Mouse (Mus musculus): ENCODE measurements at regions not wholly inside any gene's neighbourhood (a gene's known extent, or its start where the extent isn't known, plus 50 kb on each side); places are given as distances from the start of the nearest gene placed in this dataset.

DNA sequence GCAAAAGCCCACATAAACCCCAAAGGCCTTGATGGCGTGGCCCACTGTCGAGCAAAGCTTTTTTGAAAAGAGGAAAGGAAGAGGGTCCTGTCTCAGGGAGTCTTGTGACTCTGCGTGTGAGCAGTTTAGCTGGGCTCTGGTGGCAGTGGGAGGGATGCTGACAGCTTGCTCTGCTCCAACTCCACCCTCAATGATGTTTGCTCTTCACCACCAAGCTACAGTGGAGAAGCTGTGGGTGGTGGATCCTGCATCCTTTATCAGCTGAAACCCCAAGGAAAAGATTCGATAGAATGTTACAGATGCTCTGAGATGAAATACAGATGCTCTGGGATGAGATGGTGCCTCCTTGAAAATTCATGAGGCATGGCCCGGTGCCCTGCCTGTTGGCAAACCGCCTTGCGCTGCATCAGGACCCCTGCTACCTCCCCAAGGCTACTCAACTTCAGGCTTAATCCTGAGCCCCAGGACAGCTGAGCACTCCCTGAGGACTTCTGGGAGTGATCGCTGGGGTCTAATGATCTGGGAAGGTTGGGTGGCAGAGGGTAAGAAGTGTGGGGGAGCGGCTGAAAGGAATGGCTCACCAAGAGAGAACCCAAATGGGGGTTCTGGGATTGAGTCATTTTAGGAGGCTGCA is 120.8 kb upstream of the Kit start:
- no peak for DNase-seq
- 77% methylated on average over 9 of the region's 9 CpGs for WGBS
- no peaks in the 10 kb centered on the region for H3K27me3 ChIP-seq (replicated peaks; ENCODE audit: control insufficient read depth, insufficient read depth, low read length)
- no peak overlapping the region for H3K4me3 ChIP-seq (ENCODE audit: insufficient read depth, low read depth, low read length)
- H3K4me1 ChIP-seq (ENCODE audit: control insufficient read depth, insufficient read depth, low read length): no peaks in the 10 kb centered on the region
- TF ChIP-seq POLR2A (IDR thresholded peaks at IDR 0.05; ENCODE audit: low read depth, low read length): no peak
- no peak for TF ChIP-seq CTCF (conservative IDR thresholded peaks at IDR 0.05; ENCODE audit: insufficient read depth, insufficient read length, low read depth, low read length)
- no peaks in the 10 kb centered on the region for H3K36me3 ChIP-seq (ENCODE audit: control insufficient read depth, insufficient read depth, low read length)
- H3K27ac ChIP-seq (ENCODE audit: insufficient read depth, low read depth, low read length): no peak overlapping the region

DNA sequence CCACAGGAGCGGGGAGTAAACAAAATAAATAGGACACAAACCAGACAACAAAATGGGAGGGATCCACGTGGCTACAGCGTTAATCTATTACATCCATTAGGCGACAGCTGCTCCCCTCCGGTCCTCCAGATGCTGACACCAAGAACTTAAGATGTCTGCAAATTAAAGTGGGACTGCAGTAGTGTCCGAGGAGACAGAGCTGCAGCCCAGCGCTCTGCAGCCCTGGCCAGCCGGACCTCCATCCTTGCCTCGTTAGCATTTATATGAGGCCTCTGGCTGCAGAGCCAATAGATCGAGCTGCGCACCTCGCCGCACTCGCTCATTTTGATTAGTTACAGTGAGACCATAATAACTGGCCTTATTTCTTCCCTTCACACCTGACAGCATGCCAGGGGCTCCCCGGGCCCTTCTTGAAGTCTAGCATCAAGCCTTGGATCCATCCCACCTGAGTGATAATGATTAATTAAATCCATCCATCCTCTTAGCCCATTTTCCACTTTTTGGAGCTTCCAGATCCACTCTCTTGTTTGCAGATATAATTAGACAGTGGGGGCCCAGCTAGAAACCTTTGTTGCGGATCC is 119.7 kb upstream of the Kit start:
- H3K36me3 ChIP-seq (ENCODE audit: control insufficient read depth, insufficient read depth, low read length): no peaks in the 10 kb centered on the region
- WGBS: 66% methylated on average over 16 of the region's 16 CpGs
- TF ChIP-seq POLR2A (IDR thresholded peaks at IDR 0.05; ENCODE audit: low read depth, low read length): no peak
- no peak for TF ChIP-seq CTCF (conservative IDR thresholded peaks at IDR 0.05; ENCODE audit: insufficient read depth, insufficient read length, low read depth, low read length)
- DNase-seq: no peak
- H3K27me3 ChIP-seq (replicated peaks; ENCODE audit: control insufficient read depth, insufficient read depth, low read length): no peaks in the 10 kb centered on the region
- H3K4me3 ChIP-seq (ENCODE audit: insufficient read depth, low read depth, low read length): no peak overlapping the region
- H3K27ac ChIP-seq (ENCODE audit: insufficient read depth, low read depth, low read length): no peak overlapping the region
- H3K4me1 ChIP-seq (ENCODE audit: control insufficient read depth, insufficient read depth, low read length): no peaks in the 10 kb centered on the region

DNA sequence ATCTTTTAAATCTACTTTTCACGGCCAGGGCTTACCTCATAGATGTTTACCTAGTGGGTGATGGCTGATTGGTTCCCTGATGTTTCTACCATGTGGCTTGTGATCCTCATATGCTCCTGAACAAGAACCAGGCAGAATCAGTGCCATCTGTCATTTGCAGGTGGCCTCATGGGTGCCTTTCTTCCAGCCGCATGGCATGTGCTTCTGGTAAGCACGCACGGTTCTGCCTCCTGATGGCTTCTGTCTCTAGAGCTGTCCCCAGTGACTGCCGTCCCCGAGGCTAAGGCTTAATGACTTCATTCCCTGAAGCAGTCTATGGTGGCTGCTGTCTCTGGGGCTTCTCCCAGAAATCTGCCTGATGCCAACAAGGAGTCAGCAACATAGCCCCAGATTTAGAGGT is 117.3 kb upstream of the Kit start:
- no peak overlapping the region for H3K4me3 ChIP-seq (ENCODE audit: insufficient read depth, low read depth, low read length)
- H3K4me1 ChIP-seq (ENCODE audit: control insufficient read depth, insufficient read depth, low read length): no peaks in the 10 kb centered on the region
- no peaks in the 10 kb centered on the region for H3K27me3 ChIP-seq (replicated peaks; ENCODE audit: control insufficient read depth, insufficient read depth, low read length)
- H3K27ac ChIP-seq (ENCODE audit: insufficient read depth, low read depth, low read length): no peak overlapping the region
- WGBS: 87% methylated on average over 6 of the region's 6 CpGs
- H3K36me3 ChIP-seq (ENCODE audit: control insufficient read depth, insufficient read depth, low read length): no peaks in the 10 kb centered on the region
- TF ChIP-seq CTCF (conservative IDR thresholded peaks at IDR 0.05; ENCODE audit: insufficient read depth, insufficient read length, low read depth, low read length) (no peak), POLR2A (IDR thresholded peaks at IDR 0.05; ENCODE audit: low read depth, low read length) (no peak)
- no peak for DNase-seq

GRCm38 (mm10) chr5:75458317-75458716 is 116.4 kb upstream of the Kit start:
- 0 out of 2 replicates have a peak, but pooled peaks cover 3% of the 10 kb centered on the region for H3K4me1 ChIP-seq (ENCODE audit: control insufficient read depth, insufficient read depth, low read length)
- 92% methylated on average over 7 of the region's 7 CpGs for WGBS
- H3K27ac ChIP-seq (ENCODE audit: insufficient read depth, low read depth, low read length): no peak overlapping the region
- no peak overlapping the region for H3K4me3 ChIP-seq (ENCODE audit: insufficient read depth, low read depth, low read length)
- no peak for TF ChIP-seq POLR2A (IDR thresholded peaks at IDR 0.05; ENCODE audit: low read depth, low read length)
- no peak for TF ChIP-seq CTCF (conservative IDR thresholded peaks at IDR 0.05; ENCODE audit: insufficient read depth, insufficient read length, low read depth, low read length)
- H3K36me3 ChIP-seq (ENCODE audit: control insufficient read depth, insufficient read depth, low read length): no peaks in the 10 kb centered on the region
- no peak for DNase-seq
- H3K27me3 ChIP-seq (replicated peaks; ENCODE audit: control insufficient read depth, insufficient read depth, low read length): no peaks in the 10 kb centered on the region

DNA sequence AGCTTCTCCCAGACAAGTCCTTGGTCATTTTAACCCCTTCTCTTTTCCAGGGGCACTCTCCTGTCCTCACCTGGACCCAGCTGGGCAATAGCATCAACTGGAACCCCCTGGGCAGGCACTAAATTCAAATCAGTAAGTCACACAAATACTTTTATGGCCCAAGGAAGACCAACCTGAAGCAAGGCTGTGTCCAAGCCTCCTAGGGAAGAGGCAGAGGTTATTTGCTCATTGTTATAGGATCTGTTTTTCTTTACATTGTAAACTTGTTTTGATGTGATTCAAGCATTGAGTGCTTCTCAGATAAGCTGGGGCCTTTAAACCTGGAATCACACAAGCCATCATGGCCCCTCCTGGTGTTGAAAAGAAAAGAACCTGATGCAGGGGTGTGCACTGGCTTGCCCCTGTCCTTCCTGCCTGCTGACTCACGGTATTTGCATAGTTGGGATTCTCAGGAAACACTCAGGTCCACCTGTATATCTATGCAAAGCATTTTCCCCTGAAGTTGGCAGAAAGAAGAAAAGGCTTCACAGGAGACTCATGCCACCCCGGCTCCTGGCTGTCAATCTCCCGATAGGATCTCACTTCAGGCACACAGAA is 114.9 kb upstream of the Kit start:
- Histone ChIP-seq H3K27me3 (replicated peaks; ENCODE audit: control insufficient read depth, insufficient read depth, low read length) (no peaks in the 10 kb centered on the region), H3K36me3 (ENCODE audit: control insufficient read depth, insufficient read depth, low read length) (no peaks in the 10 kb centered on the region), H3K27ac (ENCODE audit: insufficient read depth, low read depth, low read length) (no peak overlapping the region), H3K4me3 (ENCODE audit: insufficient read depth, low read depth, low read length) (no peak overlapping the region), H3K4me1 (ENCODE audit: control insufficient read depth, insufficient read depth, low read length) (0 out of 2 replicates have a peak, but pooled peaks cover 5% of the 10 kb centered on the region)
- TF ChIP-seq CTCF (conservative IDR thresholded peaks at IDR 0.05; ENCODE audit: insufficient read depth, insufficient read length, low read depth, low read length) (no peak), POLR2A (IDR thresholded peaks at IDR 0.05; ENCODE audit: low read depth, low read length) (no peak)
- no peak for DNase-seq
- WGBS: 67% methylated on average over 3 of the region's 3 CpGs

DNA sequence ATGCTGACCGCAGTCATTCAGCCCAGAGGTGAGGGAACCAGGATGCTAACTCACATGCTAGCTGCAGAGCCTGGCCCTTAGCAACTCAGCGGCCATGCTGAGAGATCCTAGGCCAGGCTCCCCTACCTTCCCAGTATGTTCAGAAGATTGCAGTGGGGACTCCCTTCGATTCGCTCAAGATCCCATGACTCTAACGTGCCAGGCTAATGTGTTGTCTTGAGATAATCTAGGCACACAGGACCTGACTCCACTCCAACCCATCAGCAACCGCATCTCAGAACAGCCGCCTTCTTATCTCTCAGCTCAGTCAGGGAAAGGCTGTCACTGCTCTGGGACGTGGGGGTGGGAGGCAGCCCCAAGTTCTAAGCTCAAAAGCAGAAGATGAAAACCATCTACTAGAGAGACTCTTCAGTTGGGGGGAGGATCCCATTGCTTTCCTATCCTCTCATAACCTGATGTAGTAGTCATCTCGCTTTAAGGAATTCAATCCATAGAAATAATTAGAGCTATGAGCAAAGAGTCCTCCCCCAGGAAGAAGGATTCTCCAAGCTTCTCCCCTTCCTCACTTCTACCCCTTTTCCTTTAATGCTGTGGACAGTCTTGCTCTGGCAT is 114.2 kb upstream of the Kit start:
- TF ChIP-seq POLR2A (IDR thresholded peaks at IDR 0.05; ENCODE audit: low read depth, low read length) (no peak), CTCF (conservative IDR thresholded peaks at IDR 0.05; ENCODE audit: insufficient read depth, insufficient read length, low read depth, low read length) (no peak)
- Histone ChIP-seq H3K27me3 (replicated peaks; ENCODE audit: control insufficient read depth, insufficient read depth, low read length) (no peaks in the 10 kb centered on the region), H3K4me1 (ENCODE audit: control insufficient read depth, insufficient read depth, low read length) (0 out of 2 replicates have a peak, but pooled peaks cover 5% of the 10 kb centered on the region), H3K4me3 (ENCODE audit: insufficient read depth, low read depth, low read length) (no peak overlapping the region), H3K36me3 (ENCODE audit: control insufficient read depth, insufficient read depth, low read length) (no peaks in the 10 kb centered on the region), H3K27ac (ENCODE audit: insufficient read depth, low read depth, low read length) (no peak overlapping the region)
- no peak for DNase-seq
- WGBS: 93% methylated on average over 9 of the region's 9 CpGs

- Histone ChIP-seq H3K36me3 (ENCODE audit: control insufficient read depth, insufficient read depth, low read length) (no peaks in the 10 kb centered on the region), H3K27ac (ENCODE audit: insufficient read depth, low read depth, low read length) (no peak overlapping the region), H3K4me3 (ENCODE audit: insufficient read depth, low read depth, low read length) (no peak overlapping the region), H3K27me3 (replicated peaks; ENCODE audit: control insufficient read depth, insufficient read depth, low read length) (no peaks in the 10 kb centered on the region), H3K4me1 (ENCODE audit: control insufficient read depth, insufficient read depth, low read length) (peaks cover 5% of the 10 kb centered on the region; the same call in 1 of the 2 replicates)
- no peak for DNase-seq
- TF ChIP-seq POLR2A (IDR thresholded peaks at IDR 0.05; ENCODE audit: low read depth, low read length) (no peak), CTCF (conservative IDR thresholded peaks at IDR 0.05; ENCODE audit: insufficient read depth, insufficient read length, low read depth, low read length) (no peak)
- 86% methylated on average over 5 of the region's 5 CpGs for WGBS
Observed at GRCm38 (mm10) chr5:75461368-75461767, 113.3 kb upstream of the Kit start.

Data from kidney, adult 2 months (tissue).